Mouse (Mus musculus): ENCODE results near the gene Fam131c. TPM values are rescaled to one million over a fixed set of nuclear protein-coding genes. Genes with fewer than 3 reads are reported as not detected.
A peak's percentile ranks its signal among the peaks of the same experiment; 100 is the strongest.

Gene Fam131c
- polyA plus RNA-seq, 2 experiments = 0.03 to 0.09 TPM

DNA sequence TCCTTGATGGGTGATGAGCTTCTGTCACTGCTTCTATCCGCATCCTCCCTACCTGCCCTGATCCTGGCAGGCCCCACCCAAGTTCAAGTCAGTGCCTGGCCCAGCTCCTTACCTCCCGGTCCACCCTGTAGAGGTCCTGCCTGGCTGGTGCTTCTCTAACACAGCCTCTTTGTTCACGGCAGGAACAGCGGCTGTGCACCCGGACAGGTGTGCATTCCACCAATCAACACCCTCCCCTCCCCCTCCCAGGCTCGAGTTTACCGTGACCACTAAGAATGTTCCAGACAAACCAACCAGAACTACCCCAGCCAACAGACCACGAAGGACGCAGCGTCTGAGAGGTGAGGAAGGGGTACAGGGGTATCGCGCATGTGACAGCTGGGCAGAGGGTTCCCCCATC, 30.5 kb downstream of the Fam131c start, which contains the start of gene Clcnka:
Gene Clcnka, minus strand, starts transcription at position 180 of the 400 bp plus-strand sequence.
- H3K4me3 ChIP-seq (ENCODE audit: insufficient read depth in 1 of 2, low read depth in 2 of 2, low read length in 2 of 2) = no peak within 1 kb of the TSS
- H3K27ac ChIP-seq = no peak within 1 kb of the TSS
- H3K27me3 ChIP-seq (ENCODE audit: control insufficient read depth, insufficient read depth, low read length) = no peaks in the 10 kb centered on the region
- 49% methylated on average over 12 of the region's 12 CpGs for WGBS (ENCODE audit: insufficient replicate concordance)
- H3K9ac ChIP-seq (replicated peaks) = no peak within 1 kb of the TSS
- H3K9me3 ChIP-seq (ENCODE audit: control insufficient read depth, low read length) = no peaks in the 10 kb centered on the region
- no peak within 1 kb of the TSS for H3K4me2 ChIP-seq (ENCODE audit: low read depth)
- H3K36me3 ChIP-seq (replicated peaks; ENCODE audit: control insufficient read depth, insufficient read depth, low read depth) = no peaks in the 10 kb centered on the region
- ATAC-seq (ENCODE audit: insufficient read depth) (no peak), DNase-seq (ENCODE audit: low read depth in 3 of 3, low spot score in 3 of 3) (no peak)
- no peak for TF ChIP-seq EP300 (IDR thresholded peaks at IDR 0.05; ENCODE audit: low read depth)
- H3K4me1 ChIP-seq (replicated peaks; ENCODE audit: control insufficient read depth in 2 of 2, insufficient read depth in 2 of 2, low read length in 1 of 2) = no peaks in the 10 kb centered on the region

DNA sequence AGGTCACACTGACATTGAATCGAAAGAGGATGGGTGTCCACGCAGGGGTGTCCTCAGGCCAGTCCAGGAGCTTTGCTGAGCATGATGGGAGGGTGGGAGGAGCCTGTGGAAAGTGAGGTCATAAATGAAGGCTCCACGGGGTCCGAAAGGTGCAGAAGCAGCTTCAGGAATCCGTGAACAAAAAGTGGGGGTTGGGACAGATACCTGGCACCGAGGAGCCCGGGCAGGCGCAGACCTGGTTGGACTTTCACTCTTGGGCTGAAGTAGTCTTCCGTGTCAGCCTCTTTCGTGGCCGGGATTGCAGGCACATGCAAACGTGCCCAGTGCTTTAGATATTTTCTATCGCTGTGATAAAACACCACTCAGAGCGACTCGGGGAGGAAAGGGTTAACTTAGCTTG, 32.2 kb downstream of the Fam131c start:
- H3K9me3 ChIP-seq (ENCODE audit: control insufficient read depth, low read length) = no peaks in the 10 kb centered on the region
- ATAC-seq (ENCODE audit: insufficient read depth) (no peak), DNase-seq (ENCODE audit: low read depth in 3 of 3, low spot score in 3 of 3) (no peak)
- TF ChIP-seq CTCF (IDR thresholded peaks at IDR 0.05; ENCODE audit: low read depth) (no peak), EP300 (IDR thresholded peaks at IDR 0.05; ENCODE audit: low read depth) (no peak)
- no peaks in the 10 kb centered on the region for H3K36me3 ChIP-seq (replicated peaks; ENCODE audit: control insufficient read depth, insufficient read depth, low read depth)
- no peaks in the 10 kb centered on the region for H3K27me3 ChIP-seq (ENCODE audit: control insufficient read depth, insufficient read depth, low read length)
- no peak overlapping the region for H3K4me2 ChIP-seq (ENCODE audit: low read depth)
- no peak overlapping the region for H3K4me3 ChIP-seq (ENCODE audit: insufficient read depth in 1 of 2, low read depth in 2 of 2, low read length in 2 of 2)
- no peak overlapping the region for H3K9ac ChIP-seq (replicated peaks)
- no peaks in the 10 kb centered on the region for H3K4me1 ChIP-seq (replicated peaks; ENCODE audit: control insufficient read depth in 2 of 2, insufficient read depth in 2 of 2, low read length in 1 of 2)
- H3K27ac ChIP-seq = no peak overlapping the region
- 65% methylated on average over 15 of the region's 15 CpGs for WGBS (ENCODE audit: insufficient replicate concordance)

DNA sequence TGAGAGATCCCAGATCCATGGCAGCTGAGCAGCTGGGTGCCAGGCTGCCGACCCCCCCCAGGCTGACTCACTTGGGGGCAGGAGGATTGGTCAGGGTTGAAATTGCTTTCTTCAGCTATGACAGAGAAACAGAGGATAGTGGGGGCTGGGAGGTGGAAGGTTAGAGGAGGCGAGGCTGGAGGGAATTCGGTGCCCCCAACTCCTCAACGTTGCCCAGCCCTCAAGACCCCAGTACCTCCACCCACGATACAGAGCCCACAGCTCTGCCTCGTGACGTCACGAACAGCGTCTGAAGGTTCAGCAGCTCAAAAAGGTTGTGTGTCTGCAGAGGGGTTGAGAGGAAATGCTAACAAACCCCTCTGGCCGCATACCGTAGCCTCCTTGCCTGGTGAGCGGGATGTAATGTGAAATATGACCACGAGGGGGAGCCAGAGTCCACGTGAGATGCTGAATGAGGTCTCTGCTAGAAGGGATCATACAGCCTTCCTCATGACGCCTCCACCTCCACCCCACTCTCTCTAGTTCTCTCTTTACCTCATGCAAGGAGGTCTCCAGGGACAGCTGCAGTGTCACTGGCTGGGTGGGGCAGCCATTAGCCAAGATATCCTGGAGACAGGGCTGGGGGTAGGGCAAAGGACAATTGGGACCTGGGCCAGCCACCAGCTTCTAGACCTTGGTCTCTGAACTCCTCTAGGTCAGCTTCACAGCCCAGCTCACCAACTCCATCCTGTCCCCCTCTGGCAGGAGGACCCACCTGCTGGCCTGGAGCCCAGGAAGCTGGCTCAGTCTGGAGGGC, 36.7 kb downstream of the Fam131c start:
- H3K9ac ChIP-seq (replicated peaks) = no peak overlapping the region
- no peak overlapping the region for H3K4me3 ChIP-seq (ENCODE audit: insufficient read depth in 1 of 2, low read depth in 2 of 2, low read length in 2 of 2)
- H3K4me2 ChIP-seq (ENCODE audit: low read depth) = no peak overlapping the region
- no peaks in the 10 kb centered on the region for H3K4me1 ChIP-seq (replicated peaks; ENCODE audit: control insufficient read depth in 2 of 2, insufficient read depth in 2 of 2, low read length in 1 of 2)
- H3K27ac ChIP-seq = no peak overlapping the region
- H3K9me3 ChIP-seq (ENCODE audit: control insufficient read depth, low read length) = no peaks in the 10 kb centered on the region
- H3K36me3 ChIP-seq (replicated peaks; ENCODE audit: control insufficient read depth, insufficient read depth, low read depth) = no peaks in the 10 kb centered on the region
- peak; percentile 28; the same call in 1 of the 2 replicates for ATAC-seq (ENCODE audit: insufficient read depth)
- TF ChIP-seq EP300 (IDR thresholded peaks at IDR 0.05; ENCODE audit: low read depth) (no peak), CTCF (IDR thresholded peaks at IDR 0.05; ENCODE audit: low read depth) (peak; percentile 98)
- DNase-seq (ENCODE audit: low read depth in 3 of 3, low spot score in 3 of 3) = peak; percentile 51 to 53 (median 51)
- no peaks in the 10 kb centered on the region for H3K27me3 ChIP-seq (ENCODE audit: control insufficient read depth, insufficient read depth, low read length)
- 11% methylated on average over 15 of the region's 15 CpGs for WGBS (ENCODE audit: insufficient replicate concordance)

DNA sequence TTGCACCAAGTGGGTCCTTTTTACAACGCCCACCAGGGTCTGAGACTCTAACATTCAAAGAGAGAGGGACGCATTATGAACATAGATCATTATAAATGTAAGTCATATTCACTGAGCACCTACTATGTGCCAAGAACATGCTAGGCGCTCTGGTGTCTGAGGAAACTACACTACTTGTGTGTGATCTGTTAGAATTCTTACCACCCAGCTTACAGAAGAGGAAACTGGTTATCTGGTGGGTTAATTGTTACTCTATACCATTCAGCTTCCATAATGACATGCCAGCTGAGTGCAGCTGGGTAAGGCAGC, 37.2 kb downstream of the Fam131c start:
- Histone ChIP-seq H3K27me3 (ENCODE audit: control insufficient read depth, insufficient read depth, low read length) (no peaks in the 10 kb centered on the region), H3K9ac (replicated peaks) (no peak overlapping the region), H3K4me2 (ENCODE audit: low read depth) (no peak overlapping the region), H3K4me3 (ENCODE audit: insufficient read depth in 1 of 2, low read depth in 2 of 2, low read length in 2 of 2) (no peak overlapping the region), H3K9me3 (ENCODE audit: control insufficient read depth, low read length) (no peaks in the 10 kb centered on the region), H3K4me1 (replicated peaks; ENCODE audit: control insufficient read depth in 2 of 2, insufficient read depth in 2 of 2, low read length in 1 of 2) (no peaks in the 10 kb centered on the region), H3K36me3 (replicated peaks; ENCODE audit: control insufficient read depth, insufficient read depth, low read depth) (no peaks in the 10 kb centered on the region), H3K27ac (no peak overlapping the region)
- 63% methylated on average over 3 of the region's 3 CpGs for WGBS (ENCODE audit: insufficient replicate concordance)
- TF ChIP-seq EP300 (IDR thresholded peaks at IDR 0.05; ENCODE audit: low read depth) (no peak), CTCF (IDR thresholded peaks at IDR 0.05; ENCODE audit: low read depth) (no peak)
- DNase-seq (ENCODE audit: low read depth in 3 of 3, low spot score in 3 of 3) = no peak
- no peak for ATAC-seq (ENCODE audit: insufficient read depth)

DNA sequence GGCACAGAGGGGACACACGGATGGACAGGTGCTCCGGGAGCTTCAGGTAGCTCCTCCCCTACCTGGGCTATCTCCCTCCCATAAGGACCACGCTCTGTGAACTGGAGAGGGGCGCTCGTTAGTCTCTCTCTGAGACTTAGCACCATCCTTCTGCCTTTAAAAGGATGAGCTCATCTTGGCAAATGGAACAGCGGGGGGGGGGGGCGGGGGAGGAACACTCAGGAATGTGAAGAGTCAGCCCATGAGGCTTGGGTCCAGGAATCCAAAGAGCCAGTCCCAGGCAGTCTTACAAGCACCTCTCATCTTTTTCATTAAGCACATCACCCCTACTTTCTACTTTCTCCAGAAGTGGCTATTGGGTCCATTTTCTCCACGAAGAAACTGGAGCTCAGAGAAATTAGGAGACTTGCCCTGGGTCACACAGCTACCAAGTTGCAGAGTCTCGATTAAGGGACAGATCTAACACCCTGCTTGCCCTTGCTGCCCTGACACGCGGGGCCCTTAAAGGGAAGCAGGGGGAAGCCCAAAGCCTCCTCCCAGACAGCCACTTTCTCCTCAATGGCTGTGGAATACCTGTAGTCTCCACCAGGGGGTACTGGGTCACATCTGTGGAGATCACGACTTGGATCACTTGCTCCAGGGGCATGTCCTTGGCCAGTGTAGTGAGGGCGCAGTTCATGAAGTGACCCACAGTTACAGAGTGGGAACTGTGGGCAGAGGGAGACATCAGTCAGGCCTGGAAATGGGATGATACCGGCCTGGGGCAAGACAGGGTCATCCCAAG, 38.7 kb downstream of the Fam131c start:
- H3K27me3 ChIP-seq (ENCODE audit: control insufficient read depth, insufficient read depth, low read length) = no peaks in the 10 kb centered on the region
- H3K9me3 ChIP-seq (ENCODE audit: control insufficient read depth, low read length) = no peaks in the 10 kb centered on the region
- H3K27ac ChIP-seq = no peak overlapping the region
- 30% methylated on average over 13 of the region's 14 CpGs for WGBS (ENCODE audit: insufficient replicate concordance)
- no peak overlapping the region for H3K4me3 ChIP-seq (ENCODE audit: insufficient read depth in 1 of 2, low read depth in 2 of 2, low read length in 2 of 2)
- H3K4me2 ChIP-seq (ENCODE audit: low read depth) = no peak overlapping the region
- ATAC-seq (ENCODE audit: insufficient read depth) = no peak
- TF ChIP-seq CTCF (IDR thresholded peaks at IDR 0.05; ENCODE audit: low read depth) (peak; percentile 78), EP300 (IDR thresholded peaks at IDR 0.05; ENCODE audit: low read depth) (no peak)
- no peaks in the 10 kb centered on the region for H3K36me3 ChIP-seq (replicated peaks; ENCODE audit: control insufficient read depth, insufficient read depth, low read depth)
- H3K4me1 ChIP-seq (replicated peaks; ENCODE audit: control insufficient read depth in 2 of 2, insufficient read depth in 2 of 2, low read length in 1 of 2) = no peaks in the 10 kb centered on the region
- no peak for DNase-seq (ENCODE audit: low read depth in 3 of 3, low spot score in 3 of 3)
- H3K9ac ChIP-seq (replicated peaks) = no peak overlapping the region
